Mouse (Mus musculus): ENCODE measurements at regions not wholly inside any gene's neighbourhood (a gene's known extent, or its start where the extent isn't known, plus 50 kb on each side); places are given as distances from the start of the nearest gene placed in this dataset.

DNA sequence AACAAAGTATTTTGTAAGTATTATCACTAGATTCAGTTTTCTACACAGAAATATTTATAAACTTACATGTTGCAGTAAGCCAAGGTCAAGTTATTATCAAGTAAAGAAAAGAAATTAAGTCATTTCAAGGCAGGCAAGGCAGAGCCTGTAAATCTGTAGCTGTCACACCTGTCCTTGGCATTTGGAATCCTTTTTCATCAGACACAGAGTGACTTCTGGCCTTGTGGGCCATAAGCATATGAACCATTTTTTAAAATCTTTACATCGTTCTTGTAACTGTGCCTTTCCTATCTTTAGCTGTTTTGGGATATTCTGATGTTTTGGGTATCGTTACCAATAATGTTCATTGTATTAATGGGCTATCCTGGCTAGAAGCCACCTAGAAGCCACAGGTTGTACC is 76.7 kb upstream of the Frmd4a start:
- DNase-seq (ENCODE audit: low spot score in 2 of 2), result no peak

DNA sequence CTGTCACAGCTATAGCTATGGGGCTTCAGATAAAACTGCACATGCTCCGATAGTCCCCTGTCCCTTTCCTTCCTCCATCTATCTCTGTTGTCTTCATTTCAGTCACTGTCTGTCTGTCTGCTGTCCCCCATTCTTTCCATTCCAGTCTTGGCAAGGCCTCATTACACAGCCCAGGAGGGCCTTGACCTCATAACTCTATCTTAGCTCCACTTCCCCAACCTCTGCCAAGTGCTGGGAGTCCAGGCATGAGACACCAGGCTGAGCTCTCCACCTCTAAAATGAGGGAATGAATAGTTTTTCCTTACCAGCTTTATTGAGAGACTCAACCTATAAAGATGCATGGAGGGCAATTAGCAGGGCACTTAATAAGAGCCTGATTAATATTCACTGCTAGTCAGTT is 76.0 kb upstream of the Frmd4a start:
- no peak for DNase-seq (ENCODE audit: low spot score in 2 of 2)

DNA sequence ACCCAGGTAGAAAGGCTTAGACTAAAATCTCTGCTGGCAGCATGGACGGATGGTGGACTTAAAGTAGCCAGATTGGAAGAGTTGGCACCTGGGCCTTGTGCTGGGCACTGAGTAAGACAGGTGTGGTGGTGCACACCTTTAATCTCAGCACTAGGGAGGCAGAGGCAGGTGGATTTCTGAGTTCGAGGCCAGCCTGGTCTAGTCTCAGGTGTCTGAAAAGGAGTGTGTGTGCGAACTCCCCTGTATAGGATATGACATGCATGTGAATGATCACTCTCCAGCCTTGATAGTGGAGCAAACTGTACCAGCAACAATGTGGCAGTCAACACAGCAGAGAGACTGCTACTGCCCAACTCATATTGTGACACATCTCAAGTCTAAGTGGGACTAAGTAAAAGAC is 70.1 kb upstream of the Frmd4a start:
- DNase-seq (ENCODE audit: low spot score in 2 of 2), result no peak

DNA sequence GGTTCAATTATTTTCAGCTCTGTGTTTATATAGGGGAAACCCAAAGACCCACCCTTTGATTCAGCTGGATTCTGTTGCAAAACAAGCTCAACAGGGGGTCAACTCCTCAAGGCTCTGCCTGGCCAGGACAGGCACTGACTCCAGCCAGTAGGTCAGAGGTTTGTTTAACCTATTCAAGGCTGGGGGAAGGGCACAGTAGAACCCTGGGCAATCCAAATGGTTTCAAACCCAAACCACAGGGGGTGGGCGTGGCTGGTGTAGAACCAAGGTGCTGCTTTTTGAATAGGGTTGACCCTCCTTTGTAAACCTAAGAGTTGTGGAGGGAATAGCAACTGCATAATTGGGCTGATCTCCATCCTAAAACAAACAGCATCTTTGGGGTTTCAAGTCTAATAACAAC is 69.2 kb upstream of the Frmd4a start:
- no peak for DNase-seq (ENCODE audit: low spot score in 2 of 2)

DNA sequence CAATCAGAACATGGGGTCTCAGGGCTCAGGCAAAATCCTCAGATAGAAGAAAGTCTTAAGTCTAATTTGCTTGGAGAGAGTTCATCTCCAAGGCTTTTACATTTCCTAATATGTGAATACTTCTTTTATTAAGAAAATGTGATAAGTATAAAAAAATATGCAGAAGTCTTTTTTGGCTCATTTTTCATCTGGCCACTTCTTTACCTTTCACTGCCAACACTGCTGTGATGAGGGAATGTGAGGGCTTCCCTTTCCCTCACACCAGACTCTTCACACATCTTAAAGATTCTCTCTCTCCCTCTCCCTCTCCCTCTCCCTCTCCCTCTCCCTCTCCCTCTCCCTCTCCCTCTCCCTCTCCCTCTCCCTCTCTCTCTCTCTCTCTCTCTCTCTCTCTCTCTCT is 60.0 kb upstream of the Frmd4a start:
- no peak for DNase-seq (ENCODE audit: low spot score in 2 of 2)

DNA sequence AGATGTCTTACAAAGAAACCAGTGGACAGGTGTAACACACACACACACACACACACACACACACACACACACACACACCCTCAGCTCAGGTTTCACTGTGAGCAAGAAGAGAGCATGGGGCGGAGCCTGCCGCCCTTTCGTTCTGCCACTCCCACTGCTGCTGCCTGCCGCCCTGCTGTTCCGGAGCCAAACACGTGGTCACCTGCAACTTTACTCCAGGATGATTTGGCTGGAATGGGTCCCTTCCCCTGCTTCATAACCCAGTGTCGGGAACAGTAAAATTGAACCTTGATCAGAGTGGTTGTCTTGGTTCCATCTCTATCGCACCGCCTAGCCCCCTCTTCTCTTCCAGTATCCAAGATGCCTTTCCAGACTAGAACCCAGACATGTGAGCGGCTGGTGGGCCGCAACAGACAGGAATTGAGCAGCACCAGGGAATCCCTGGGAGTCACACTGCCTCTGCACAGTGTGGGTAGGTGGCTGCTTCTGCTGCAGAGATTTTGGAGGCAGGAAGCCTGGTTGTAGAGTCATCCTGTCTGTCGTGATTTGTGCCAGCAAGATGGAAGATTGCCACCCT is 59.4 kb upstream of the Frmd4a start:
- DNase-seq (ENCODE audit: low spot score in 2 of 2), result peak; percentile 25 to 38

DNA sequence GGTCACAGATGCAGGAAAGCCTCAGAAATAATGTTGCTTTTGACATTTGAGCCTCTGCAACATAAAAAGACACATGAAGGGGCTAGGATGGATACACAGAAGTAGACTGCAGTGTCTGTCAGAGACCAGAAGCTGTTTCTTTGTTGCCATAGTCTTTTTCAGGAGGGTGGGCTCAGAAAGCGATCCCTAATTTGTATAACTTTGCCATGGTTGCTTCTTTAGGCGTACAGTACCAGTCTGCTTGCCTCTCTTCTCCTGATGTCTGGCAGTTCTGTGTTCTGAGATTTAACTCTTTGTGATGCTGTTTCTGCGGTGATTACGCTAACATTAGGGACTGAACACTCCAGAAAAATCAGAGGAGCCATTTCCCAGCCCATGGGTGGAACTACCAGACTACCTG is 58.8 kb upstream of the Frmd4a start:
- DNase-seq (ENCODE audit: low spot score in 2 of 2), result no peak

DNA sequence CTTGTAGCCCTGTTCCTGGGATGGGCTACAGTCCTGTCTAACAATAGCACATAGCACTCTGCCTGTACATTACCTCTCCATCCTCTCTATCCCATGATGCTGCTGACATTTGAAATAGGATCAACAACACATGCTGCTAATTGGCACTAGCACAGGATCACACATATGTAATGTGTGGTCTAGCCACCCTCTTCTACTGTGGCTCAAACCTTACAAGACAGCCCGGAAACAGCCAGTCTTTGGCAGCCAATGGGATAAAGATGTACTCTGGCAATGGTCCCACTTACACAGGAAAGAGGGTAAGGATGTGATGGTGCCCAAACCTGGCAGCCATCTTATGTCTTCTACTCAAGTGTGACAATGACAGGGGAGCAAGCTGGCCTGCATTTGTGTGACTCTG is 58.3 kb upstream of the Frmd4a start:
- no peak for DNase-seq (ENCODE audit: low spot score in 2 of 2)

DNA sequence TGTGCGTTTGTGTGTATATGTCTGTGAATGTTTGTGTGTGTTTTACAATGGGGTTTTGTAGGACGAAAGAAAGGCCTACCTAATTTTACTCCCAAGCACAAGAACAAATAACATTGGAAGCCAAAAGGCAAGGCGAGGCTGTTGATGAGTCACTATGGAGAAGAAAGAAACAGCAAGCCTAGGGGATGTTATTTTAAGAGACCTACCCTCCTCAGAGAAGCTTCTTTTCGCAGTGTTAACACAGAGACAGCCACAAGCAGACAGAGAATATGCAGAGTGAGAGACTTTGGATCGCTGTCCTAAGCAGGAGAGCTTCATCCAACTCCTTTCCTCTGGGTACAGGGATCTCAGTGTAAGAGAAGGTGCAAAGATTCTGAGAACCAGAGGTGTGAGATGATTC is 57.3 kb upstream of the Frmd4a start:
- DNase-seq (ENCODE audit: low spot score in 2 of 2), result no peak

DNA sequence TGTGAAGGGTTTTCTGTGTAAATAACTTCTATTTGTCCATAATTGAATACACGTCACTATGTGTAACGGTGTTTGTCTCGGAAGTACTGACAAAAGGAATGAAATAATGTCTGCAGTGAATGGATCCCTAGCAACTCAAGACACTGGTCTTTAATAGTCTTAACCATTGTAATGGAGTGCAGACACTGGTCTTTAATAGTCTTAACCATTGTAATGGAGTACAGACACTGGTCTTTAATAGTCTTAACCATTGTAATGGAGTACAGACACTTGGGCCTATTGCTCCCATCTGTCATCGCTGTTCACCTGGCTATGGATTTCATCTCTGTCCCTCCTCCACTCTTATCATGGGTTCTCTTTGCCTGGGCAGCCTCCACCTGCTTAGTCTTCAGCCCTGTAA is 53.2 kb upstream of the Frmd4a start:
- DNase-seq (ENCODE audit: low spot score in 2 of 2), result no peak

All from layer of hippocampus, postnatal 10 days (tissue).